Comparison of ENCODE assay signal across 8 mouse cellular contexts in the genomic region with DNA sequence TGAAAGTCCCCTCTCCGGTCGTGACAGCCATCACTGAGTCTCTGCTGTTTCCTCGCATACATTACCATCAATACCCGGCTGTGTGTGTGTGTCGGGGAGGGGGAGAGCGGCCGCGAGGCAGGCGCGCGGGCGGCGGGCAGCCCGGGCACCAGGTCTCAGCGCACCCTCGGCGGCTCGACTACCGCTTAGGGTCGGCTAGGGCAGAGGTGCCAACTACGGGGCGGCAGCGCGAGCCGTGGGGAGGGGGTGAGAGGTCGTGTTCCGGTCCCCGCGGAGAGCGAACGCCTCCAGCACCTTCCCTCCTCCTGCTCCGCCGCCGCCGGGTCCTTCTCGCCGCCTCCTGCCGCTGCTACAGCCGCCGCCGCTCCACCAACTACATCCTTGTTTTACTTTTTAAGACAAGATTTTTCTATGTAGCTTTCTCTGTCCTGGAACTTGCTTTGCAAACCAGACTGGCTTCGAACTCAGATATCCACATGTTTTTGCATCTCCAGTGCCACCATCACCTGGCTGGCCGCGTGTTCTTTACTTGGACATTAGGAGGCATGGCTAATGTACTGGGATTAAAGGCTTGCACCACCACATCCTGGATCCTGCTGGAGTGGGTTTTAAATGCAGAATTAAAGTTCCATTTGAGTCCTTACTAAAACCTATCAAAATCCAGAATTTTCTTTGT. TPM values are rescaled to one million over a fixed set of nuclear protein-coding genes. Genes with fewer than 3 reads are reported as not detected.
DNase-seq lines count a peak whose midpoint lies in the region; ATAC-seq and TF ChIP-seq lines count a peak whose summit lies in the region.

No protein-coding gene starts in this region.

- no peak for TF ChIP-seq POLR2A in small intestine, adult 2 months (IDR thresholded peaks at IDR 0.05; ENCODE audit: low read depth, low read length)

- peaks cover 24% of the 10 kb centered on the region for H3K27me3 ChIP-seq in forebrain, embryonic 12.5 days
- peaks cover 16% of the 10 kb centered on the region for H3K27me3 ChIP-seq in liver, embryonic 11.5 days (replicated peaks; ENCODE audit: control insufficient read depth, insufficient read depth, low read length)
- H3K27me3 ChIP-seq in small intestine, adult 2 months (ENCODE audit: control insufficient read depth, insufficient read depth, low read length): no peaks in the 10 kb centered on the region; the same call in none of the 2 replicates

- under 1% methylated on average over 29 of the region's 44 CpGs for WGBS in forebrain, embryonic 12.5 days
- WGBS in liver, embryonic 11.5 days: 1% methylated on average over 42 of the region's 44 CpGs
- WGBS in small intestine, adult 2 months: 5% methylated on average over 42 of the region's 44 CpGs

- peak overlapping the region; percentile 44 for H3K4me3 ChIP-seq in forebrain, embryonic 12.5 days (replicated peaks)
- H3K4me3 ChIP-seq in liver, embryonic 11.5 days (ENCODE audit: low read depth, low read length): peak overlapping the region; percentile 38
- peak overlapping the region; percentile 55 for H3K4me3 ChIP-seq in small intestine, adult 2 months (ENCODE audit: low read depth, low read length)

- peak; percentile 59 for ATAC-seq in forebrain, embryonic 12.5 days (ENCODE audit: low FRiP score)
- no peak; the same call in 1 of the 2 replicates for ATAC-seq in liver, embryonic 11.5 days (replicated peaks; ENCODE audit: low FRiP score)

- H3K9me3 ChIP-seq in forebrain, embryonic 12.5 days: no peaks in the 10 kb centered on the region
- H3K9me3 ChIP-seq in liver, embryonic 11.5 days (ENCODE audit: control insufficient read depth, low read length): no peaks in the 10 kb centered on the region

- peak overlapping the region; percentile 51 for H3K9ac ChIP-seq in forebrain, embryonic 12.5 days
- H3K9ac ChIP-seq in liver, embryonic 11.5 days (ENCODE audit: low read depth, low read length): 0 out of 2 replicates have a peak overlapping the region, but pooled peaks have one; percentile 26

- DNase-seq in embryo, embryonic 10.5 days (ENCODE audit: low spot score): peak; percentile 31
- DNase-seq in embryo, embryonic 11 days: no peak
- DNase-seq in B cell, adult 2 months: peak; percentile 8 to 11
- no peak for DNase-seq in liver, embryonic 11.5 days (ENCODE audit: low spot score)
- no peak for DNase-seq in cerebellum, postnatal 25 days
- no peak for DNase-seq in adrenal gland, adult 8-10 months

- peaks cover 3% of the 10 kb centered on the region for H3K4me1 ChIP-seq in forebrain, embryonic 12.5 days
- H3K4me1 ChIP-seq in liver, embryonic 11.5 days (replicated peaks; ENCODE audit: control insufficient read depth, insufficient read depth, low read length): no peaks in the 10 kb centered on the region
- peaks cover 3% of the 10 kb centered on the region; the same call in 1 of the 2 replicates for H3K4me1 ChIP-seq in small intestine, adult 2 months (ENCODE audit: control insufficient read depth, insufficient read depth, insufficient read length, low read length)

- H3K36me3 ChIP-seq in forebrain, embryonic 12.5 days (replicated peaks): no peaks in the 10 kb centered on the region
- H3K36me3 ChIP-seq in liver, embryonic 11.5 days (ENCODE audit: control insufficient read depth, insufficient read depth, low read length): no peaks in the 10 kb centered on the region
- no peaks in the 10 kb centered on the region for H3K36me3 ChIP-seq in small intestine, adult 2 months (ENCODE audit: control insufficient read depth, insufficient read depth, low read length)

- H3K27ac ChIP-seq in forebrain, embryonic 12.5 days: no peak overlapping the region
- no peak overlapping the region for H3K27ac ChIP-seq in liver, embryonic 11.5 days (ENCODE audit: low read depth, low read length)
- no peak overlapping the region for H3K27ac ChIP-seq in small intestine, adult 2 months (ENCODE audit: insufficient read depth, low read depth, low read length)

- no peak for TF ChIP-seq CTCF in small intestine, adult 2 months (IDR thresholded peaks at IDR 0.05; ENCODE audit: extremely low read depth, insufficient read length, insufficient replicate concordance, low read depth, low read length)

- peak overlapping the region; percentile 73 for H3K4me2 ChIP-seq in forebrain, embryonic 12.5 days
- peak overlapping the region; percentile 64 for H3K4me2 ChIP-seq in liver, embryonic 11.5 days

RNA-seq across cellular contexts. Expression of a gene that starts 10.6 kb away (rescaled TPM):
- 4.5 and 4.8 TPM in 2 replicates for polyA plus RNA-seq in forebrain, embryonic 12.5 days (2016; fragmentation: Nextera tagmentation; extraction: Ambion mirVana)
- polyA plus RNA-seq in liver, embryonic 11.5 days (2014; fragmentation: Nextera tagmentation; extraction: Ambion mirVana): 37.8 and 42.2 TPM in 2 replicates
- polyA plus RNA-seq in small intestine, adult 2 months (2012; rRNA removed): 377 and 652 TPM in 2 replicates
- total RNA-seq in adrenal gland, adult 8-10 months (2022): 1 to 10 TPM in 1 of 4 experiments, under 1 TPM in 3; 0.25 to 1.5 (median 0.51) TPM

RNA-seq across cellular contexts. Expression of a gene that starts 18.2 kb away (rescaled TPM):
- polyA plus RNA-seq in forebrain, embryonic 12.5 days (2016; fragmentation: Nextera tagmentation; extraction: Ambion mirVana): 63.5 and 65.1 TPM in 2 replicates
- polyA plus RNA-seq in liver, embryonic 11.5 days (2014; fragmentation: Nextera tagmentation; extraction: Ambion mirVana): 0.32 and 0.69 TPM in 2 replicates
- polyA plus RNA-seq in small intestine, adult 2 months (2012; rRNA removed): 1.1 and 1.2 TPM in 2 replicates
- 10 to 100 TPM in 3 of 4 experiments, 1 to 10 TPM in 1; 8.6 to 14.1 (median 12.4) TPM for total RNA-seq in adrenal gland, adult 8-10 months (2022)

Comparison
In these comparisons a context has a peak if more than half of its experiments do, and no peak if none do; other contexts are left out.
1. DNase-seq: peak in embryo, embryonic 10.5 days (single experiment) and B cell, adult 2 months (2 of 2); none in embryo, embryonic 11 days (single experiment), liver, embryonic 11.5 days (single experiment), cerebellum, postnatal 25 days (0 of 2) and adrenal gland, adult 8-10 months (single experiment).
2. RNA of a gene that starts 18.2 kb away (polyA plus RNA-seq): 63.5 to 65.1 TPM in forebrain, embryonic 12.5 days; 1.1 to 1.2 TPM in small intestine, adult 2 months and 0.32 to 0.69 TPM in liver, embryonic 11.5 days; every median in the first group is over 10 times any median in the second.
3. Peak in every context shown above with its lines, with median percentiles within 50 percentile points of each other: H3K4me3 ChIP-seq.